Mouse (Mus musculus): ENCODE results near the gene Lta.

The Lta gene

GRCm38 (mm10) chr17:35175968-35176367, 29.2 kb downstream of the Lta start, which contains the start of gene Aif1:
Aif1 (minus strand) TSS chr17:35176068.
- no peak for DNase-seq

- DNase-seq: no peak
Measured at GRCm38 (mm10) chr17:35175382-35175781, 29.8 kb downstream of the Lta start.

GRCm38 (mm10) chr17:35174201-35174977, 30.8 kb downstream of the Lta start:
- no peak for DNase-seq

- DNase-seq: no peak
Measured at GRCm38 (mm10) chr17:35173329-35173728, 31.8 kb downstream of the Lta start.

GRCm38 (mm10) chr17:35172445-35173234, 32.5 kb downstream of the Lta start:
- DNase-seq: no peak

- no peak for DNase-seq
Measured at GRCm38 (mm10) chr17:35168541-35169207, 36.5 kb downstream of the Lta start.

GRCm38 (mm10) chr17:35167794-35168193, 37.4 kb downstream of the Lta start:
- DNase-seq: no peak

GRCm38 (mm10) chr17:35166352-35167035, 38.7 kb downstream of the Lta start:
- peak; percentile 81 for DNase-seq

GRCm38 (mm10) chr17:35165451-35166155, 39.5 kb downstream of the Lta start:
- DNase-seq: no peak

GRCm38 (mm10) chr17:35164568-35165450, 40.3 kb downstream of the Lta start, which contains the start of gene Prrc2a:
Prrc2a (minus strand) TSS chr17:35164897.
- DNase-seq: peak; percentile 99

- DNase-seq: peak; percentile 47
Measured at GRCm38 (mm10) chr17:35164218-35164567, 41.0 kb downstream of the Lta start.

GRCm38 (mm10) chr17:35163326-35164081, 41.6 kb downstream of the Lta start:
- DNase-seq: no peak

- peak; percentile 60 for DNase-seq
Measured at GRCm38 (mm10) chr17:35162730-35163129, 42.4 kb downstream of the Lta start.

GRCm38 (mm10) chr17:35162121-35162520, 43.0 kb downstream of the Lta start:
- no peak for DNase-seq

GRCm38 (mm10) chr17:35161421-35161820, 43.7 kb downstream of the Lta start:
- DNase-seq: no peak

GRCm38 (mm10) chr17:35159638-35160037, 45.5 kb downstream of the Lta start:
- no peak for DNase-seq

GRCm38 (mm10) chr17:35158850-35159593, 46.1 kb downstream of the Lta start:
- no peak for DNase-seq

- no peak for DNase-seq
Measured at GRCm38 (mm10) chr17:35157661-35158175, 47.4 kb downstream of the Lta start.

- DNase-seq: no peak
Measured at GRCm38 (mm10) chr17:35157254-35157653, 47.9 kb downstream of the Lta start.
